Mouse (Mus musculus): Measurements from ENCODE around the gene Ksr1.
A peak's percentile ranks its signal among the peaks of the same experiment; 100 is the strongest.

Gene Ksr1

DNA sequence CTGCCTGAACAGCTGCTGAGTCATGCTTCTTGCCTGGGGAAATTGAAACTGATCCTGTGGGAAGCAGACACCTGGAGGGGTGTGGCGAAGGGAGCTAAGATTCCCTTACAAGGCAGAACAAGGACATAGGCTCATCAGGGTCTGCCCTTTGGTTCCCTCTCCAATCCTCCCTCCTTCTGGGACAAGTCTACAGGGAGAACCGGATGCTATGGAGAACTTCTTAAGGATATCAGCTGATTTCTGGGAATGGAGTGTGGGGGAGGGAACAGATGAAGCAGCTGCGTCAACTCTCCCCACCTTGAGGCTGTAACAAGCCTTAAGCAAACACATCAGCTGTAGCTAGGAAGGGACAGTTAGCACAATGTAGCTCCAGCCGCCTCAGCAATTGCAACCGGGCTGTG lies 143.7 kb downstream of the Ksr1 start:
- TF ChIP-seq GATA4 (IDR thresholded peaks at IDR 0.05; ENCODE audit: insufficient replicate concordance, low read length): no peak

DNA sequence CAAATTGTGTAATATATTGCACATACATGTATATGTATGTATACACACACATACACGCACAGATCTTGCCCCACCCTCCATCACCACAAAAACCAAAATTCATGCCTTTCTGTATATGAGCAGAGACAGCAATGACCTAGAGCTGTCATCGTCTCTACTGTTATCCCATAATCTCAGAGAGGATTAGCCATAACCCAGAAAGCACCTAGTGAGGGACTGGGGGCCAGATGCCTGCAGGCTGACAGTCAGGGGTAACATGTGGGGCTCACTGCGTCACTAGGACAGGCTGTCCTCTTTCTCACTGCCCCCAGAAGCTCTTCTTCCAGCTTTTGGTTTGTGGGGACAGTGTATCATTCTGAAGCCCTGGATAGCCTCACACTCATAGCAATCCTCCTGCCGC lies 144.3 kb downstream of the Ksr1 start:
- no peak for TF ChIP-seq GATA4 (IDR thresholded peaks at IDR 0.05; ENCODE audit: insufficient replicate concordance, low read length)

DNA sequence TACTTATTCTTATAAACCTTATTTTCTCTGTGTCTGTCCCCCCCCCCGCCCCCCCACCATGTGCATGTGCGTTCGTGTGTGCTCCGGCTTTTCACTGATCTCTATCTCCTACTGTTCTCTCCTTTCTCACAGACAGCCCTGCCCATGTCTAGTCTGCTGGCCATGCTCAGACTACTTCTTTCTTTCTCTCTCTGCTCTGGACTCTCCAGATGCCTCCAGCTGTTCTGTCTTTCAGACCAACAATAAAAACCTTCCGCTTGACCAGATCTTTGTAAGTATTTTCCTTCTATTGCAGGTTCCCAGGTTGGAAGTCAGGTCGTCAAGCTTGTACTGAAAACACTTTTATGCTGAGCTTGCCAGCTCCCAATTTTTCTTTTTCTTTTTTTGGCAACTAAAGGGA lies 147.1 kb downstream of the Ksr1 start:
- TF ChIP-seq GATA4 (IDR thresholded peaks at IDR 0.05; ENCODE audit: insufficient replicate concordance, low read length): no peak

DNA sequence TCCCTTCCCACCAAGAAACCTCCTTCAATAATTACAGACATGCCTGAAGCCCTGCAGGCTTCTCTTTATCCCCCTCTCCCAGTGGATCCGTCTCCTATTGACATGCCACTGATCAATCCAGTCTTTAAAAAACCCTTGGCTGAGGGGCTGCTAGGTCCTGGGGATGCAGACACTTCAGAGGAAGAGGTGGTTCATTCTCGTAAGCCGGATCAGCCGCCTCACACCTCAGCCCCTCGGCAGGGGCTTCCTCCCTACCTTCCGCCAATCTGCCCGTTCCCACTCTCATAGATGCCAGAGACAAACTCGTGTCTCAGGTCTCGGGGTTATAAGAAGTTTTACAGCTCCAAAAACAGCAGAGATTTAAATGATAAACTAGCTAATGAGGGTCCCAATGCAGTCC lies 156.1 kb downstream of the Ksr1 start:
- no peak for TF ChIP-seq GATA4 (IDR thresholded peaks at IDR 0.05; ENCODE audit: insufficient replicate concordance, low read length)

DNA sequence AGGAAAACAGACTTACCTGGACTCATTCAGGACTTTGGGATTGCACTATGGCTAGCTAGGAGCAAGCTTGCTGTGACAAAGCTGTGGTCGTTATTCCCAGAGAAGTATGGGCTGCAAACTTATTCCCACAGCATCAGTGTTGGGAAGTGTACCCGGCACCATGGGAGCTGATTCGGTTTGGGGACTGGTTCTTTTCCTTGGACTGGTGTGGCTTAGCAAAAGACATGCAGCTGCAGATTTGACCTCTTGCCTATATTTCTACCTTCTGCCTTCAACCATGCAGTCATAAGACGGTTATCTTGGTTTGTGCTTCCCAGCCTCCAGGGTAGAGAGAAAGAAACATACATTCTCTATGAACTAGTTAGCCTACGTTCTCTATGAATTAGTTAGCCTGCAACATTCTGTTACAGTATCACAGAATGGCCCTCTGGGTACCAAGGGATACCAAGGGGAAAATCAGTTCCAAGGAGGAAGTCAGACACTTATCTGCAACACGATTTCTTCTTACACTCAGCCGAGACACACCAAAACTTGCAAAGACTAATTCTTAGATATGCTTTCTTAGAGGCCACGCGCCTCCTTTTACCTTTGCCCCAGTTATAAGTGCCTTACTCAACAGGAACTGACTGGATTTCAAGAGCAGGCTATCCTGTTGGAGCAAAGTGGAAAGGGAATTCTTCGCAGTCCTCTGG lies 159.8 kb downstream of the Ksr1 start:
- TF ChIP-seq GATA4 (IDR thresholded peaks at IDR 0.05; ENCODE audit: insufficient replicate concordance, low read length): no peak

DNA sequence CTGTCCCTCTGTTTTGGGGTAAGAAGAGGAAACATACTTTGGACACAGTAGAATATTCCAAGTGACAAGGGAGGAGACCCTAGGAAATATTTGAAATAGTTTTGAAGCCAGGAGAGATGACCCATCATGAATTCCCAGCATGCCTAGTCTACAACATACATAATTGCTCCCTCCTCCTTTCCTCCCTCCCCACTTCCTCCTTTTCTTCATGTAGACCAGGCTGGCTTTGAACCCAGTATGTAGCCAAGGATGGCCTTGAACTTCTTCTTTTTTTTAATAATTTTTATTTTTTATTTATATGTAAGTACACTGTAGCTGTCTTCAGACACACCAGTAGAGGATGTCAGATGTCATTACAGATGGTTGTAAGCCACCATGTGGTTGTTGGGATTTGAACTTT lies 160.7 kb downstream of the Ksr1 start:
- TF ChIP-seq GATA4 (IDR thresholded peaks at IDR 0.05; ENCODE audit: insufficient replicate concordance, low read length): no peak

DNA sequence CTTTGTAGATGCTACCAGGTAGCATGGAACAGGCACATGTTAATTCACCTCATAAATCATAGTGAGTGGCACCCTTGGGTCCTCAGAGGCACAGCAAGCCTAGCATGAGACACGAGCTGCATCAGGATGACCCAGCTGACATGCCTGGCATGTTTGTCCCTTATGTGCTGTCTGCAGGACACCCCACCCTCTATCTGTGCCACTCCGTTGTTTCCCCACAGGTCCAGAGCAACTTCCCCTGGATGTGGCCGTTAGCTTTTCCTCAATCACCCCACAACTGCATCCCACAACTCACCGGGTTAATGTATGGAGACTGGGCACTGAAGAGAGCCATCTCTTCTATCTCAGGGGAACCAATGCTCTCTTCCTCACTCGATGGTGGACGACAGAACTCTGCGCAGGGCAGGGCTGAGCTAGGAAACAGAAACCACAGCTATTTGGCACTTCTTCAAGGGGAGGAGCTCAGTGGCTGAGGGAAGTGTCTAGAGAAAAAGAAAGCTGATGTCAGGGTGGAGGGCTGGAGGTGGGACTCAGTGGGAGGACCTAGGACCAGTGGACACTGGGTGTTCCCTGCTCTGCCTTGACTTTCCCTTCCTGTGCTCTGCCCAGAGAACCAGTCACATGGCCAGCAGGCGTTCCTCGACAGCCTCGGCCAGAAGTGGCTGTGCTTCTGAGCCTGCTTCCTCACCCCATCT lies 161.6 kb downstream of the Ksr1 start, which contains the start of gene Lgals9:
Lgals9 (minus strand) TSS at position 464 of the 695 bp plus-strand sequence.
- TF ChIP-seq GATA4 (IDR thresholded peaks at IDR 0.05; ENCODE audit: insufficient replicate concordance, low read length): 0 out of 2 replicates have a peak, but pooled peaks have one; percentile 6

DNA sequence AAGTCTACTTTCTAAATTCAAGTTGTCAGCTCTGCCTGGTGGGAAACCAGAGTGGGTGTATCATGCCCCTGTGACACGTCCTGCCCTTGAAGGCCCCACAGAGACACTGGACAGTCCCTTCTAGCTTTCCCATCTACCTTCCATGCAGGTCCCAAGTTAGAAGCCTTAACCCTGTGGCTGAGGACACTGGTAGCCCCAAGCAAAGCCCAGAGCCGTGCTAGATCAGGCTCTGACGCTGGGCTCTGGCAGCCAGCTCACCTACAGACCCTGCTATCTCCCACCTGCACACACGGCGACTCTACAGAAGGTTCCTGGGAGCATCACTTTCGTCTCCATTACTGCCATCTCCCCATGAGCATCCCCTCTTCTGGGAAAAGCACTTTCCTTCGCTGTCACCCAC lies 162.7 kb downstream of the Ksr1 start:
- TF ChIP-seq GATA4 (IDR thresholded peaks at IDR 0.05; ENCODE audit: insufficient replicate concordance, low read length): no peak

DNA sequence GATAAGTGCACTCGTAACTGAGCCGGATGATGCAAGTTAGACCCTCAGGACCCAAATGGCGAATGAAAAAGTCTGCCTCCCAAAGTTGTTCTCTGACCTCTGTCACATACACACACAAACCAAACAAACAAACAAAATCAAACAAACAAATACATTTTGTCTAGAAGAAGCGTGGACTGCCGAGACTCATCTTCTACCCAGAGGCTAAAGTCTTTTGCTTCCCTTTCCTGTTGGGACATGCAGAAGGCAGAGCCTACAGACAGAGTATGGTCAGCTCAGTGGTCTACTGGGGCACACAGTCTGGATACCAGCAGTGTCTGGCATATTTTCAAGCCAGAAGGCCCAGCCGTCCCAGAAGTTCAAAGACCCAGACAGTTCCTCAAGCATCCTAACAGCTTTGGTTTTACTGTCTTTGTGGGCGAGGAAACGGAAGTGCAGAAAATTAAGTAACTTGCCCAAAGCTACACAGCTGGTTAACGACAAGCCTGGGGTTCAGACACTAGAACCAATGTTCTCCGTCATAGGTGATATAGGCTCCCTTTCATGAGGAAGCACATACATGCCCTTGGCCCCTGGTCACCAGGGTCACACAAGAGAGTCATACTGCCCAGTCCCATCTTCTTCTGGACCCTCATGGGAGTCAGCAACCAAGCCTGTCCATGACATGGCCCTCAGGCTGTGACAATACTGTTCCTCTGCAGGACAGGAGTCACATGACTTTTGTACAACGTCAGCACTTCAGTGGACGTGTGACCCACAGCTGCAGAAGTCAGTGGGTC lies 163.5 kb downstream of the Ksr1 start:
- no peak; the same call in 1 of the 2 replicates for TF ChIP-seq GATA4 (IDR thresholded peaks at IDR 0.05; ENCODE audit: insufficient replicate concordance, low read length)

DNA sequence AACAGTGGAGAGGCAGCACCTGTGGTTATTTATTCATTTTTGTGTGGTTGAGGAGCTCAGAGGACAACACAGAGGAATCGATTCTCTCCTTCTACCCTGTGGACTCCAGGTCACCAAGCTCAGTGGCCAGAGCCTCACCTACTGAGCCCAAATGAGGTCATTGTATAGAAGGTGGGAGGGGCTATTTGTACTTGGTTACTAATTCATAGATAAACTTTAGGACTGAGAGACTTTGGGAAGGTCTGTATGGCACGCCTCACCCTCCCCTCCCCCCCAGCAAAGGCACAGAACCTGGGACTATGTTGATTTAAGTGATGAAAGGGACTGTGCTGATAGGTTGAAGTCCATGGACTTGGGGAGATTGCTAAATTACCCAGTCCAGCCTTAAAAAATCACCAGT lies 164.2 kb downstream of the Ksr1 start:
- peak; percentile 56; the same call in 1 of the 2 replicates for TF ChIP-seq GATA4 (IDR thresholded peaks at IDR 0.05; ENCODE audit: insufficient replicate concordance, low read length)

DNA sequence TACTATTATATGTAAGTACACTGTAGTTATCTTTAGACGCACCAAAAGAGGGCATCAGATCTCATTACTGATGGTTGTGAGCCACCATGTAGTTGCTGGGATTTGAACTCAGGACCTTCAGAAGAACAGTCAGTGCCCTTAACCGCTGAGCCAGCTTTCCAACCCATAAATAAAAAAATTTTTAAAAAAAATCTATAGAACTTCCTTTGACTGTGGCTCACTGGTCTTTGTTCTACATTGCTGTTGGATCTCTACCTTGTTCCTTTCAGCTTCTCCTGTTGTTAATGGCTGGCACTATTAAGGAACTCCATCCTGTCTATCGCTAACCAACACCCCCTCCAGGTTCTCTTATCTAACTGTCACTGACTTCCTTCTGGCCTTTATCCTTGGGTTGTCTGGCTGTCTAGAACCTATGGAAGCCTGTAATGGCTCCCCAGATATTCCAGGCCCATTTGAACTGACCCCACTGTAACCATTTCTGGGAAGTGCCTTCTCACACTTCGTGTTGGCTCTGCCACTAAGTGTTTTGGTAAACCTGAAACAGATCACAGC lies 166.0 kb downstream of the Ksr1 start:
- TF ChIP-seq GATA4 (IDR thresholded peaks at IDR 0.05; ENCODE audit: insufficient replicate concordance, low read length): no peak

DNA sequence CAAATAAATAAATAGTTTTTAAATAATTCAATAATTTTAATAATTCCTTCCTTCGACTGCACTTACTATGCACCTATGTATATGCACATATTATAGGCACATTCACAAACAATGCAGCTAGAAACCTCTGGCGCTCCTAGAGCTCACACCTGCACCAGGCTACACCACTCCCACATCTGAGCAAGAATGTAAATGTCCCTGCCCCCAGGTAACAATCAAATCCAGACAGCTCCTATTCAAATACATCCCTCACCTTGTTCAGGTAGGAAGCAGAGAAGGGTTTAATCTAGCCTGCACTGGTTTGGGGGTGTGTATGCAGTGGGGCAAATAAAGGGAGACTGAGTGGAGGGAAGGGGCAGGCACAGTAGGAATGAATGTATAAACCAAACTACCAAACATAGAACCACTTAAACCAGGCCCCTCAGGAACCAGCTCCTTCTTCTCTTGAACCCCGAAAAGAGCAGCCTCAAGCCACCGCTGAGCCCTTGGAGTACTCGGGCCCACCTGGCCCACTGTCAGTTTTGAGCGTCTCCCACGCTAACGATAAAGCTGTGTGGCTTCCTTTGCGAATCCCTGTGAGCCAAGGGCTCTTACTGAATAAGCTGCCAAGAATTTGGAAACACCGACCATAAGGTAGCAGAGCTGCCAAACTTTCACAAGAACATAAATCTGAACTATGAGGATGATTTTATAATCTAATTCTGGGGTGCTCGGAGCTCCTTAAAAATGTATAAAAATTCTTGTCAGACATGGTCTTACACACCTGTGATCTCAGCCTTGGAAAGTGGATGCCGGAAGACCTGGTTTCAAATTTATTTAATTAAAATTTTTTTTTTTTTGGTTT lies 167.8 kb downstream of the Ksr1 start:
- no peak for TF ChIP-seq GATA4 (IDR thresholded peaks at IDR 0.05; ENCODE audit: insufficient replicate concordance, low read length)

DNA sequence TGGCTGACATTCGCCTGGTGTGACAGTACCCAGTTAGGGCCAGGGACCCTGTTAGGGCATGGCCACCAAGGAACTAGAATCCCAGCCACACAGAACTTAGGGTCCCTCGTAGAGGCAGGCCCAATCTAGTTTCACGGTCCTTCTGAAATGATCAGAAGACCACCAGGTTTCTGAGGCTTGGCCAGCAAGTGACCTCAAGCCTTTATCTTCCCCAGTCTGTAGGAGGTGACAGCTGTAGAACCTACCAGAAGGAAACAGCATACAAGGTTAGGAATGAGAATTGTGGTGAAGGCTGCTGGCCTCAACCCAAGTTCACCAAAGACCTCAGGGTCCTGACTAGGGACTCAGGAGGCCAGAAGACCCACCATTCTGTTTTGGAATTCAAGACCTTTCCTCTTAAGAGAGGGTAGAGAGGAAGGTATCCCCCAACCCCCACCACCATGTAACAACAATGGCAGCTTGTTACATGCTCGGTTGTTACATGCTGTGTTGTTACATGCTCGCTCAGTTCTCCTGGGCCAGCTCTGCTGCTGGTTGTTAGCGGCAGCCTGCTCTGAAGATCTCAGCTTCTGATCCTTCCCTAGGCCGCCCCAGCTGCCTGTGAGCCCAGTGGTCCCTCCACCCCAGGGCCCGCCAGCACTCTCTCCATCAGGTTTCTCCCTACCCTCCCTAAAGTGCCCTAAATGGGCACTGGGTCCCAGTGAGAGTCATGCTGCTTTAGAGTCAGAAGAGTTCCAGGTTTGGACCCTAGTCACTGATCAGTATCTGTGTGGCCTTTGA lies 169.3 kb downstream of the Ksr1 start:
- no peak for TF ChIP-seq GATA4 (IDR thresholded peaks at IDR 0.05; ENCODE audit: insufficient replicate concordance, low read length)
